Mouse (Mus musculus) thymus, postnatal 14 days (tissue): ENCODE measurements around the gene Plod2.
A peak's percentile ranks its signal among the peaks of the same experiment; 100 is the strongest.

ENCODE experiments used
- DNase-seq: peaks from one replicate; pipeline ENCODE4 v3.0.0; 2021

Gene Plod2

DNA sequence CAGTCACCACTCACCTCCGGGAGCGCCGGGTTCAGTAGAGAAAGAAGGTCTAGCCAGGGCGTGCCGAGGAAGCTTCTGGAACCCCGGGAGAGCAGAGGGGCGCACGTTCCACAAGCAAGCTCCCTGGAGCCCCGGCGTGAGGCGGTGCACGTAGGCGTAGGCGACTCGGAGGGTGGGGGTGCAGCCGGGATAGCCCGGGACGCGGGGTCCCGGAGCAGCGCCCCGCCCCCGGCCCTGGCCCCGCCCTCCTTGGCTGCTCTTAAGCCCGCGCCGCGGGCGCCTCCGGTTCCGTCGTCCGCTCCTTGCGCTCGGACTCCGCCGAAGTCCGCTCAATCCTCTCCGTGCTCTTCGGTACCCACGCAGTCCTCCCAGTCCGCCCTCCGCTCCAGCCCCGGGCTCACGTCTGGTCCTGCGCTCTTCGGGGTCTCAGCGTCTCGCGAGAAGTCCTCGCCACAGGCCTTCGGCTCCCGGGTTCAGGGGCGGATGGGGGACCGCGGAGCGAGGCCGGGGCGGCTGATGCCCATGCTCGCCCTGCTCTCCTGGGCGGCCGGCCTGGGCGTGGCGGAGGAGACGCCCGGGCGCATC, at the start of gene Plod2:
TSS of gene Plod2 (plus strand) at position 247 of the 585 bp plus-strand sequence.
- DNase-seq: peak; percentile 78

- DNase-seq: peak; percentile 85
Measured at GRCm38 (mm10) chr9:92499710-92500410, 42.2 kb upstream of the Plod2 start.

- no peak for DNase-seq
Measured at GRCm38 (mm10) chr9:92504256-92504655, 37.8 kb upstream of the Plod2 start.

- DNase-seq: no peak
Measured at GRCm38 (mm10) chr9:92504889-92505288, 37.1 kb upstream of the Plod2 start.

DNA sequence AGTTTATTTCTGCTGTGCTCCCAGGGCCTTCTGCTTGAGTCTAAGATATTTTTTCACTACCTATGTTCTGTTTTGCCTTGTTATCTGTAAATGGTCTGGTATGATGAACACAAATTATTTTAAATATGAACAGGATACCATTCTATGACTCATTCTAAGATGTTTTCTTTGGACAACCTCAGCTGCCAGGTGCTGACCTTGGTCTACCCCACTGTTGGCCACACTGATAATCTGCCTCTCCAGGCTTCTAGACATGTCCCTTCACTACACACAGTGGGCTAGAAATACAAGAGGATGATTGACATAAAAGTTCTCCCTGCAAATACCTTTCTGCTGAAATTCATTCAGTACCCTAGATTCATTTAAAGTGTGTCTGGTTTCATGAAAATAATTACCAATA, 30.3 kb upstream of the Plod2 start:
- DNase-seq: no peak

- DNase-seq: no peak
Measured at GRCm38 (mm10) chr9:92517036-92517435, 25.0 kb upstream of the Plod2 start.

DNA sequence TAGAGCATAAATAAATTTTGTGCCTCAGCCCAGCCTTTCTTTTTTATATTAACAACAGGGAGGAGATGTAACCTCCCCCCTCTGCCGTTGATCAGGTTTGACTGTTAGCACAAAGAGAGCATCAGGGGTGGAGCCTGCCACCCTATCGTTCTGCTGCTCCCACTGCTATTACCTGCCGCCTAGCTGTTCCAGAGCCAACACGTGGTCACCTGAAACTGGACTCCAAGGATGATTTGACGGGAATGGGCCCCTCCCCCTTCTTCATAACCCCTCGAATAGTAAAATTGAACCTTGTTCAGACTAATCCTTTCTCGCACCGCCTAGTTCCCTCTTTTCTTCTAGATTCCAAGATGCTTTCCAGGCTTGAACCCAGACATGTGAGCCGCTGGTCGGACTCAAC, 21.3 kb upstream of the Plod2 start:
- no peak for DNase-seq

- DNase-seq: no peak
Measured at GRCm38 (mm10) chr9:92524506-92524905, 17.5 kb upstream of the Plod2 start.

DNA sequence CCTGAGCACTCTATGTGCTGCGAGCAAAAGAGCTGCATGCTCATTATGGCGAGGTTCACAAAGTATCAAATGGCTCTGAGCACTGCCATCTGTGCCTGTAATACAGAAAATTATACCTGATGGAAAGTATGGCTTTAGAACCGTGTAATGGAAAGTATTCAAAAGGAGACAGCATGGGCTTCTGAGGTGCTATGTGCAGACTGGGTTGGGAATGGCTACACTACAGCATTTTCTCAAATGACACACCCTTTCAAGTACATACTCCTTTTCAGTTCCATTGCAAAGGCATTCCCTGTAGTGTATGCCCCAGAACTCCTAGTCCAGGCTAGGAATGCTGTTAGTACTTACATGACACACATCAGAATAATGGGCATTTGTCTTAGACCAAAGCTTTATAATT, 12.0 kb upstream of the Plod2 start:
- no peak for DNase-seq

- DNase-seq: no peak
Measured at GRCm38 (mm10) chr9:92537735-92538134, 4.3 kb upstream of the Plod2 start.

DNA sequence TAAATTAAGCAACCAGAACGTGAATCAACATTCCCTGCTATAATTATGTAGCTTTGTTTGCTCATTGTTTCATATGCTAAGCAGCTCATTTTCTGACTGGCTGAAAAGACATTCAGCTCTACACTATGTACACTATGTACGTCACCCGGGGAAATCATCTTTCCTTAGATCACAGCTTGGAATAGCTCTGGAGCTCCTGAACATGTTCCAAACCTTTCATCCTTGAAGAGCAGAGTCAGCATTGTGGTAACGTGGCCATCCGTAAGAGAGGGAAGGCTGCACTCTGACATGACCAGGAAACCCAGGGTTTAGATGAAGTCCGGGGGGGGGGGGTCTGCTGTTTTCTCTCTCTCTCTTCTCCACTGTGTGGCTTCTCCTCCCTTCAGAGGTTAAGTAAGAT, 3.8 kb upstream of the Plod2 start:
- no peak for DNase-seq

GRCm38 (mm10) chr9:92542591-92543416, 781 bp downstream of the Plod2 start:
- peak; percentile 56 for DNase-seq

DNA sequence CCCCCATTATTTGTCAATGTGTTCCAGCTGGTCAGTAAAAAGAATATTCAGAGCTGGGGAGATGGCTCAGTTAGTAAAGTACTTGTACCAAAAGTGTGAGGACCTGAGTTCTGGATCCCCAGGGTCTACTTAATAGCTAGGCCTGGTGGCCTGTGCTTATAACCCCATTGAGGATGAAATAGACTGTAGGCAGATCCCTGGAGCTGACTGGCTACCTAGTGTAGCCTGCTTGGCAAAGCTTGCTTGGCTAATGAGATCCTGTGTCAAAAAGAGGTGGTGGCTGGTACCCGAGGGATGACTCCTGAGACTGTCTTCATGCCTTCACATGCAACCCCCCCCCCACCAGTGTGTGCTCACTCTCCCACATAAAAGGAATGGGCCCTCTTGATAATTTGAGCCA, 2.1 kb downstream of the Plod2 start:
- no peak for DNase-seq

DNA sequence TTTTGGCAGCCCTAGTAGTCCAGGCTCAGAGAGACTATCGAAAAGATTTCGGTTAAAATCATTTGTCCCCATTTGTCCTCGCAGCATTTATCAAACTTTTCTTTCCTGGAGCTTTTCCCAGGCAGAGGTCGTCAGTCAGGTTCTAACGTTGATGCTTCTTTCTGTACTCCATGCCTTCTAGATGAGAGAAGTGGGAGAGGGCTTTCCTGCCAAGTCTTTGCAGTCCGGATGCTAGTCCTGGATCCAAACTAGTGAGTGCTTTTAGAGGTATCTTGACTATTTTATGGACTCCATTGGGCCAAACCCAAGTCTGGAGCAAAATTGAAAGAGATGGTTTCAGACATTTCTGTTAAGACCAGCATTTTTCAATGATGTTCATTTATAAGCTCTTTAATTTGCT, 3.0 kb downstream of the Plod2 start:
- DNase-seq: no peak

GRCm38 (mm10) chr9:92546446-92546845, 4.4 kb downstream of the Plod2 start:
- no peak for DNase-seq

DNA sequence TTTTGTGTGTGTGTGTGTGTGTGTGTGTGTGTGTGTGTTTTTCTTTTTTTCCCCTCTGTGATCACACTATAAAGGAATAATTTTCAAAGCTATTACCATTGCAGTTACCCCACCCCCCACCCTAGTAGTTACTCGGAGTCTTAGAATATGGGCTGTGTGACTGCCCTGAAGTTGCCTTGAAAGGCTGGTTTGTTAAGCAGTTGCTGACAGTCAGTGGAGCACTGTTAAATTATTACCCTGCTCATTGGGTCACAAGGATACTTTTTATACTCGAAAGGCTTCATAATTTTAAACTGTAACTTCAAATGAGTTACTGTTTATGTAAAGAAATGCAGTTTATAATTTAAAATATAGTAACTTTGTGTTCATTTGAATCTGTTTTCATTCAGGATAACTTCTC, 5.1 kb downstream of the Plod2 start:
- DNase-seq: no peak

- DNase-seq: no peak
Measured at GRCm38 (mm10) chr9:92547821-92548220, 5.8 kb downstream of the Plod2 start.

- no peak for DNase-seq
Measured at GRCm38 (mm10) chr9:92548603-92549002, 6.6 kb downstream of the Plod2 start.

DNA sequence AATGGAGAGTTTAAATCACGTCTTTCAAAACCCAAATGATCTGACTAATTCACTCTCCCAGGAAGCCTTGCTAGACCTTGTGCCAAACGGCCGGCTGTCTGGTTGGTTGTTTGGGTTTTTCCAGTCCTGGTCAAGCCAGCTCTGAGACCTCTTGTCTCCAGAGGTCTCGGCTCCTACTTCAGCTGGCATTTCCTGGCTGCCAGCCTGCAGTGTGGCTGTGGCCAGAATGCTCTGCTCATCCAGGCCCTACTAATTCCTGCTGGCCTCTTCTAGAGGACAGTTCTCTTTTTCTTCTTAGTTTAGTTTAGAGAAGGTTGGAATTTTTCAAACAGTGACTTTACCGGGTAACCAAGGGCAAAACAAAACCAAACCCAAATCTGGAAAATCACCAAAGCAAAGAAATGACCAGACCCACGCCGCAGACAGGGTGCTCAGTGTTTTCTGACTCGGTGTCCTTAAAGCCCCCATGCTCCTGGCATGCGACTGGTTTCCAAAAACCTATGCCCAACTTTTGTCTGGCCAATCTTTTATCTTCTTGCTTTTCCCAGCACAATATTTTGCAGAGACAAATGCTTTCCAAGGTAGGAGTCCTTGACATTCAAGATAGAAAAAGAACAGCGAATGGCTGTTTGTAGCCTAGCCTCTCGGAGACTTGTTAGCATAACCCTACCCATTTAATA, 7.9 kb downstream of the Plod2 start:
- no peak for DNase-seq

DNA sequence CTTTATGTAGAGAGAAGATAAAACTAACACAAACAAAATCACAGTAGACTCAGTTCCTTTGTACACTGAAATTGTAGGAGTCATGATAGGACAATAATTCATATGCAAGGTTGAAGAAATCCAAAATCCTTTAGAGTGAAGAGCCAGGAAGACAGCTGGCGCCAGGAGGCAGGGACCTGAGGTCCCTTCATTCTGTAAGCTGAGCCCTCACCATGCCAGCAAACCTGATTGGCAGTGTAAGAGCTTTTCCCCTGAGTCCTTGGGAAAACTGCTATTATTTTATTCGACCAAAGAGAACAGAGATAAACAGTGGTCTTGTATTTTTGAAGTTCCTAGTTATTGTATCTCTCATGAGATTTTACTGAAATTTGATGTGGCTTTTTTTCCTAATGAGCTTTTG, 9.0 kb downstream of the Plod2 start:
- DNase-seq: no peak

- DNase-seq: no peak
Measured at GRCm38 (mm10) chr9:92551666-92552065, 9.6 kb downstream of the Plod2 start.

DNA sequence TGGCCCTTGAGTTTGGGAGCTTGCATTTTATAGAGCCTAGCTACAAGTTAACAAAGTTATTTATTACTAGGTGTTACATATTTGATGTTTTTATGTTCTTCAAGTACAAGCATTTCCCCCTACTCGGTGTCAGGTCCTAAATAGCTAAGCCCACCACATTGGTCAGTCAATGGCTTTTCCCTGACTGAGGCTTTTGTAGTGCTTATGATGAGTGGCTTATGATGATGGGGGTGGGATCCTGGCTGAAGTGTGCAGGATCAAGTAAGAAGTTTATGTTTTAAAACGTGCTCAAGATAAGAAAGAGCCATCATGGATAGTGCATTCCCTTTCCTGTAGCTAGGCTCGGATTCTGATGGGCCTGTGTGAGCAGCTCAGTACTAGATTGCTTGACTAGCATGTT, 10.7 kb downstream of the Plod2 start:
- no peak for DNase-seq
